In the genomic region with DNA sequence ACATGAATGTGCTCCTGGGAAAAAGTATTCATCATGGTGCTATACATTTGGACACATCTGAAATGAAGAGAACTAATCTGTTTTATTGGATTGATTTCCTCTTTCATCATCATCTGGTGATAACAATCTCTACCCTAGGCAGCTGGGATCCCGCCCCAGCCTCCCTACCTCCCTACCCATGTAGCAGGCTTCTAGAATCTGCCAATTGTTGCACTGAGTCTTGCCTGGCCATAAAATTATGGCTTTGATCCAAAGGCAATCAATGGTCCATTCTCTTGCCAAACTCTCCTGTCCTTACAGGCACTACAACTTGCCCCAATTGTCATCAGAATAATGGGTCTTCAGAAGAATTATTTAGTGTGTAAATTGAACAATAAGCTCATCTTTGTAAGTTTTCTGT, we compare ENCODE assay signal across 21 mouse cellular contexts. TPM values are rescaled to one million over a fixed set of nuclear protein-coding genes. Genes with fewer than 3 reads are reported as not detected.
"Had no signal": no experiment of that assay in that cellular context is flagged by ENCODE, and none has a peak within 500 bp of the region (broad histone marks: within the 10 kb centered on the region; RNA-seq: fewer than 3 reads in every experiment).

No protein-coding gene starts in this region.

- ATAC-seq: midbrain, embryonic 16.5 days had no signal

- H3K27ac ChIP-seq: midbrain, embryonic 10.5 days; midbrain, embryonic 12.5 days; neural tube, embryonic 12.5 days; neural tube, embryonic 15.5 days had no signal

- H3K9me3 ChIP-seq: midbrain, embryonic 10.5 days; midbrain, embryonic 12.5 days; neural tube, embryonic 12.5 days; neural tube, embryonic 15.5 days had no signal

- H3K27me3 ChIP-seq: midbrain, embryonic 12.5 days; neural tube, embryonic 12.5 days; neural tube, embryonic 15.5 days had no signal

- H3K4me3 ChIP-seq: midbrain, embryonic 10.5 days; midbrain, embryonic 12.5 days; myocyte; neural tube, embryonic 12.5 days; neural tube, embryonic 15.5 days had no signal

- H3K4me1 ChIP-seq: midbrain, embryonic 10.5 days; midbrain, embryonic 12.5 days; neural tube, embryonic 12.5 days; neural tube, embryonic 15.5 days had no signal

- DNase-seq: lung, adult 18-20 months; lung, embryonic 14.5 days; lung, postnatal 10 days; lung, postnatal 4 days; midbrain, embryonic 14.5 days; retina, postnatal 1 day; right cerebral cortex, adult 18-20 months; right cerebral cortex, postnatal 25 days; right cerebral cortex, postnatal 4 days; spleen, adult 18-20 months; thymus, adult 18-20 months; thymus, postnatal 14 days; thymus, postnatal 36 days had no signal

- H3K9ac ChIP-seq: lung, embryonic 14.5 days; midbrain, embryonic 12.5 days; neural tube, embryonic 12.5 days; neural tube, embryonic 15.5 days had no signal

- H3K4me2 ChIP-seq: lung, embryonic 14.5 days; midbrain, embryonic 12.5 days; neural tube, embryonic 12.5 days; neural tube, embryonic 15.5 days had no signal

- H3K36me3 ChIP-seq: midbrain, embryonic 10.5 days; midbrain, embryonic 12.5 days; neural tube, embryonic 12.5 days; neural tube, embryonic 15.5 days had no signal

RNA-seq across cellular contexts. Expression of a gene that starts 19.6 kb away (rescaled TPM):
- polyA plus RNA-seq: midbrain, embryonic 10.5 days; midbrain, embryonic 14.5 days; small intestine, adult 2 months; stomach, embryonic 14.5 days had no signal
